Mouse (Mus musculus) embryonic fibroblast, embryonic 13.5 days (primary cell): Measurements from ENCODE around the gene Cldnd2.

ENCODE experiments used
- CTCF ChIP-seq: IDR thresholded peaks from 2 replicates; pipeline ENCODE4 v1.5.1; 2011; ENCODE audit warnings: mild to moderate bottlenecking, control low read depth, low read length, moderate library complexity, borderline replicate concordance; ENCODE audit not compliant: insufficient read depth
- POLR2A ChIP-seq: IDR thresholded peaks from 2 replicates; pipeline ENCODE4 v1.6.1; 2011; ENCODE audit warnings: low read depth, mild to moderate bottlenecking, control low read depth, low read length, moderate library complexity

- TF ChIP-seq POLR2A = no peak
- no peak for TF ChIP-seq CTCF
Observed at GRCm38 (mm10) chr7:43454371-43454770, 13.8 kb downstream of the Cldnd2 start.
